Mouse (Mus musculus): ENCODE measurements around the gene Susd1. TPM values are rescaled to one million over a fixed set of nuclear protein-coding genes. Genes with fewer than 3 reads are reported as not detected.

The Susd1 gene
- total and polyA plus RNA-seq, 3 experiments, result 2.4 to 51.5 (median 35.5) TPM

- DNase-seq (ENCODE audit: low spot score) (no peak), ATAC-seq (ENCODE audit: extremely low read depth, insufficient number of reproducible peaks, low FRiP score, poor library complexity, severe bottlenecking) (no peak)
- Histone ChIP-seq H3K36me3 (replicated peaks) (peaks cover 68% of the 10 kb centered on the region), H3K9me3 (replicated peaks) (no peaks in the 10 kb centered on the region), H3K4me1 (ENCODE audit: insufficient read depth, low read depth, low read length) (peaks cover 54% of the 10 kb centered on the region), H3K4me3 (ENCODE audit: low read depth, low read length) (no peak overlapping the region), H3K27me3 (ENCODE audit: insufficient read depth, low read length) (no peaks in the 10 kb centered on the region)
- TF ChIP-seq TAL1 (conservative IDR thresholded peaks at IDR 0.05; ENCODE audit: low read depth, low read length) (no peak), POLR2AphosphoS5 (IDR thresholded peaks at IDR 0.05; ENCODE audit: insufficient replicate concordance, low read depth, low read length) (no peak), GATA1 (IDR thresholded peaks at IDR 0.05; ENCODE audit: borderline replicate concordance, low read length) (no peak), CTCF (IDR thresholded peaks at IDR 0.05; ENCODE audit: low read depth, low read length) (no peak), GATA2 (IDR thresholded peaks at IDR 0.05; ENCODE audit: borderline replicate concordance, low read depth, low read length) (no peak)
These were observed 101.4 kb downstream of the Susd1 start for GRCm38 (mm10) chr4:59336846-59337532.

GRCm38 (mm10) chr4:59336439-59336809 lies 102.0 kb downstream of the Susd1 start:
- TF ChIP-seq TAL1 (conservative IDR thresholded peaks at IDR 0.05; ENCODE audit: low read depth, low read length) (no peak), POLR2AphosphoS5 (IDR thresholded peaks at IDR 0.05; ENCODE audit: insufficient replicate concordance, low read depth, low read length) (no peak), GATA1 (IDR thresholded peaks at IDR 0.05; ENCODE audit: borderline replicate concordance, low read length) (no peak), GATA2 (IDR thresholded peaks at IDR 0.05; ENCODE audit: borderline replicate concordance, low read depth, low read length) (no peak), CTCF (IDR thresholded peaks at IDR 0.05; ENCODE audit: low read depth, low read length) (no peak)
- peaks cover 60% of the 10 kb centered on the region for H3K4me1 ChIP-seq (ENCODE audit: insufficient read depth, low read depth, low read length)
- no peak for DNase-seq (ENCODE audit: low spot score)

GRCm38 (mm10) chr4:59335616-59336438 lies 102.6 kb downstream of the Susd1 start:
- Histone ChIP-seq H3K36me3 (replicated peaks) (peaks cover 72% of the 10 kb centered on the region), H3K27me3 (ENCODE audit: insufficient read depth, low read length) (no peaks in the 10 kb centered on the region), H3K4me1 (ENCODE audit: insufficient read depth, low read depth, low read length) (peaks cover 66% of the 10 kb centered on the region), H3K9me3 (replicated peaks) (no peaks in the 10 kb centered on the region), H3K4me3 (ENCODE audit: low read depth, low read length) (no peak overlapping the region)
- no peak for DNase-seq (ENCODE audit: low spot score)
- TF ChIP-seq TAL1 (conservative IDR thresholded peaks at IDR 0.05; ENCODE audit: low read depth, low read length) (no peak), CTCF (IDR thresholded peaks at IDR 0.05; ENCODE audit: low read depth, low read length) (no peak), GATA2 (IDR thresholded peaks at IDR 0.05; ENCODE audit: borderline replicate concordance, low read depth, low read length) (no peak)
- no peak for ATAC-seq (ENCODE audit: extremely low read depth, insufficient number of reproducible peaks, low FRiP score, poor library complexity, severe bottlenecking)

More at GRCm38 (mm10) chr4:59336439-59336809, 102.0 kb downstream of the Susd1 start:
- Histone ChIP-seq H3K27me3 (ENCODE audit: insufficient read depth, low read length) (no peaks in the 10 kb centered on the region), H3K36me3 (replicated peaks) (peaks cover 69% of the 10 kb centered on the region), H3K9me3 (replicated peaks) (no peaks in the 10 kb centered on the region), H3K4me3 (ENCODE audit: low read depth, low read length) (no peak overlapping the region)
- ATAC-seq (ENCODE audit: extremely low read depth, insufficient number of reproducible peaks, low FRiP score, poor library complexity, severe bottlenecking), result no peak

DNA sequence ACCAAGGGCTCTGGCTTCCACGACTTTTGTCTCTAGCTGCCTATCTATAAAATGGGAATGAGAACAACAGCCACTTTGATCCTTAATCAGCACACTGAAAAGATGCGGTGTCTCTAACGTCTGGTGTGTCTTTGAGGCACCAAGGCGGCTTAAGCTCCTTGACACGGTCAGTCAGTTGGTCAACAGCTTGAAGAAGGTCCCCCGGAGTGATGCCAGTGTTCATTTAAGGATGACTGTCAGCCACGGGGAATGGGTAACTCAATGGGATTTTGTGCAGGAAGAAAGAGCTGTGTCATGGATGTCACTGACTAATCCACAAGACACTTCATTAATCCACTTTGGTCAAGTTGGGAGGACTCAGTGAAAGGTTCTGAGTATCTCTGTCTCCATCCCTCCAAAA lies 103.3 kb downstream of the Susd1 start:
- no peak for DNase-seq (ENCODE audit: low spot score)
- no peaks in the 10 kb centered on the region for H3K27me3 ChIP-seq (ENCODE audit: insufficient read depth, low read length)
- H3K36me3 ChIP-seq (replicated peaks), result peaks cover 77% of the 10 kb centered on the region
- H3K4me3 ChIP-seq (ENCODE audit: low read depth, low read length), result no peak overlapping the region
- no peaks in the 10 kb centered on the region for H3K9me3 ChIP-seq (replicated peaks)
- H3K4me1 ChIP-seq (ENCODE audit: insufficient read depth, low read depth, low read length), result peaks cover 65% of the 10 kb centered on the region
- TF ChIP-seq GATA2 (IDR thresholded peaks at IDR 0.05; ENCODE audit: borderline replicate concordance, low read depth, low read length) (no peak), GATA1 (IDR thresholded peaks at IDR 0.05; ENCODE audit: borderline replicate concordance, low read length) (no peak), CTCF (IDR thresholded peaks at IDR 0.05; ENCODE audit: low read depth, low read length) (no peak), TAL1 (conservative IDR thresholded peaks at IDR 0.05; ENCODE audit: low read depth, low read length) (no peak), POLR2AphosphoS5 (IDR thresholded peaks at IDR 0.05; ENCODE audit: insufficient replicate concordance, low read depth, low read length) (no peak)
- ATAC-seq (ENCODE audit: extremely low read depth, insufficient number of reproducible peaks, low FRiP score, poor library complexity, severe bottlenecking), result no peak

GRCm38 (mm10) chr4:59334236-59334635 lies 104.2 kb downstream of the Susd1 start:
- Histone ChIP-seq H3K4me3 (ENCODE audit: low read depth, low read length) (no peak overlapping the region), H3K9me3 (replicated peaks) (no peaks in the 10 kb centered on the region), H3K27me3 (ENCODE audit: insufficient read depth, low read length) (no peaks in the 10 kb centered on the region), H3K4me1 (ENCODE audit: insufficient read depth, low read depth, low read length) (peaks cover 59% of the 10 kb centered on the region), H3K36me3 (replicated peaks) (peaks cover 84% of the 10 kb centered on the region)
- DNase-seq (ENCODE audit: low spot score) (no peak), ATAC-seq (ENCODE audit: extremely low read depth, insufficient number of reproducible peaks, low FRiP score, poor library complexity, severe bottlenecking) (no peak)
- TF ChIP-seq TAL1 (conservative IDR thresholded peaks at IDR 0.05; ENCODE audit: low read depth, low read length) (no peak), GATA1 (IDR thresholded peaks at IDR 0.05; ENCODE audit: borderline replicate concordance, low read length) (no peak), CTCF (IDR thresholded peaks at IDR 0.05; ENCODE audit: low read depth, low read length) (no peak), GATA2 (IDR thresholded peaks at IDR 0.05; ENCODE audit: borderline replicate concordance, low read depth, low read length) (no peak)

- Histone ChIP-seq H3K36me3 (replicated peaks) (peaks cover 84% of the 10 kb centered on the region), H3K27me3 (ENCODE audit: insufficient read depth, low read length) (no peaks in the 10 kb centered on the region), H3K4me1 (ENCODE audit: insufficient read depth, low read depth, low read length) (peaks cover 54% of the 10 kb centered on the region), H3K4me3 (ENCODE audit: low read depth, low read length) (no peak overlapping the region), H3K9me3 (replicated peaks) (no peaks in the 10 kb centered on the region)
- ATAC-seq (ENCODE audit: extremely low read depth, insufficient number of reproducible peaks, low FRiP score, poor library complexity, severe bottlenecking) (no peak), DNase-seq (ENCODE audit: low spot score) (no peak)
- TF ChIP-seq GATA1 (IDR thresholded peaks at IDR 0.05; ENCODE audit: borderline replicate concordance, low read length) (no peak), TAL1 (conservative IDR thresholded peaks at IDR 0.05; ENCODE audit: low read depth, low read length) (no peak), POLR2AphosphoS5 (IDR thresholded peaks at IDR 0.05; ENCODE audit: insufficient replicate concordance, low read depth, low read length) (no peak), GATA2 (IDR thresholded peaks at IDR 0.05; ENCODE audit: borderline replicate concordance, low read depth, low read length) (no peak), CTCF (IDR thresholded peaks at IDR 0.05; ENCODE audit: low read depth, low read length) (no peak)
These were observed 105.0 kb downstream of the Susd1 start for GRCm38 (mm10) chr4:59333424-59333895.

Data from G1E (cell line).